Mouse (Mus musculus) kidney, embryonic 15.5 days (tissue): ENCODE data around the gene R3hdm2. TPM values are rescaled to one million over a fixed set of nuclear protein-coding genes. Genes with fewer than 3 reads are reported as not detected.

Experiments used
- ATAC-seq: fragments of 200-750 bp; cut with Nextera tagmentation; replicated peaks from 2 replicates; pipeline ENCODE4 v1.8.0; 2017; ENCODE audit warnings: moderate TSS enrichment; ENCODE audit not compliant: low FRiP score
- H3K27ac ChIP-seq: fragments of 300-500 bp; sonication (generic); 2 replicates; pipeline ENCODE4 v1.5.1; 2015; ENCODE audit warnings: mild to moderate bottlenecking, inconsistent platforms
- H3K27me3 ChIP-seq: fragments of 300-500 bp; sonication (generic); 2 replicates; pipeline ENCODE4 v1.6.1; 2015; ENCODE audit warnings: inconsistent platforms
- H3K36me3 ChIP-seq: fragments of 300-500 bp; sonication (generic); 2 replicates; pipeline ENCODE4 v1.6.1; 2015; ENCODE audit warnings: inconsistent platforms
- H3K4me1 ChIP-seq: fragments of 300-500 bp; sonication (generic); 2 replicates; pipeline ENCODE4 v1.6.1; 2015; ENCODE audit warnings: inconsistent platforms
- H3K4me2 ChIP-seq: fragments of 300-500 bp; sonication (generic); 2 replicates; pipeline ENCODE4 v1.6.1; 2015; ENCODE audit warnings: moderate library complexity, mild to moderate bottlenecking, inconsistent platforms
- H3K4me3 ChIP-seq: fragments of 300-500 bp; sonication (generic); replicated peaks from 2 replicates; pipeline ENCODE4 v1.5.1; 2015; ENCODE audit warnings: mild to moderate bottlenecking, inconsistent platforms
- H3K9ac ChIP-seq: fragments of 300-500 bp; sonication (generic); 2 replicates; pipeline ENCODE4 v1.6.1; 2015; ENCODE audit warnings: mild to moderate bottlenecking, inconsistent platforms
- H3K9me3 ChIP-seq: fragments of 300-500 bp; sonication (generic); replicated peaks from 2 replicates; pipeline ENCODE4 v1.6.1; 2016; ENCODE audit warnings: inconsistent platforms
- WGBS: fragments of 180-500 bp; shearing (Covaris S2); methylation state at CpG from one replicate; pipeline ENCODE4 v1.1.7; 2015; ENCODE audit warnings: mixed read lengths; 5-methylcytosine and 5-hydroxymethylcytosine counted together
- polyA plus RNA-seq: library from polyadenylated mRNA; unstranded; fragments of >200 nt; fragmentation: Nextera tagmentation; extraction: Ambion mirVana; gene quantifications from 2 replicates; pipeline ENCODE4 v1.2.1, GENCODE M21; 2015

The R3hdm2 gene
- polyA plus RNA-seq, 1 experiment from 2014 or later = 34.7 TPM

DNA sequence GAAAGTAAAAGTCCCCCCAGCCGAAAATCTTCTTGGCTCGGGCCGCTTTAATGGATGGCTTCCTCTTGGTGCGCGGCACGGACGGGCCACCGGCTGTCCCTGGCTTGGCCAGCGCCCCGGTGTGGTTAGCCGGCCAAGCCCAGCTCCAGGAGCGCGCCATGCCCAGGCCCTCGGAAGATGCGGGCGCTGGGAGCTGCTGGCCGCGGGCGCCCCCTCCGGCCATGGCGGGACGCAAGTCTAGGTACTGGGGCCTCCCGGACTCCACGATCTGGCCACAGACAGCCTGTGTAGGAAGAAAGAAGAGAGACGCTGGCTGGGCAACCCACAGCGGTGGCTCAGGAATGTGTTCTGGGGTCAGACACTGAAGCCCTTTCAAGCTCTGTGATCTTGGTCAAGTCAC, 146.6 kb downstream of the R3hdm2 start:
- H3K9me3 ChIP-seq = no peaks in the 10 kb centered on the region
- H3K4me3 ChIP-seq = peak overlapping the region; percentile 32
- H3K36me3 ChIP-seq = no peaks in the 10 kb centered on the region
- WGBS = under 1% methylated on average over 26 of the region's 26 CpGs
- peak; percentile 22; the same call in 1 of the 2 replicates for ATAC-seq
- H3K27ac ChIP-seq = no peak overlapping the region
- peak overlapping the region; percentile 56 for H3K4me2 ChIP-seq
- H3K9ac ChIP-seq = no peak overlapping the region
- peaks cover 90% of the 10 kb centered on the region for H3K27me3 ChIP-seq
- peaks cover 64% of the 10 kb centered on the region for H3K4me1 ChIP-seq

DNA sequence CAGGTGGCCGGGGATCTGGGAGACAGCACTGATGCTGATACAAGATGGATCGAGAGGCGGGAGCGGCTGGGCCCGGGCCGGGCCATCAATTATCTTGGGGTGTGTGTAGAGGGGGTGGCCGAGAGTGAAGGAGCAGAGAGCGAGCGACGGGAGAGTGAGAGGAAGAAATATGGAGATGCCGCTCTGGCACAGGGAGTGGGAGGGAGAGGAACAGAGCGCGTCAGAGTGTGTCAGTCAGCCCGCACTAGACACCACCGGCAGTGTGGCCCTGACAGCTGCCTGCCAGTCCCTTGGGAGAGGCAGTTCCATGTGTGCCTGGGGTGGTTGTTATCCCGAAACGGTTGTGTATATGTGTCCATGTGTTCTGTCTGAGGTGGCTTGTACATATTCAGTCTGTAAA, 147.4 kb downstream of the R3hdm2 start:
- Histone ChIP-seq H3K4me1 (peaks cover 60% of the 10 kb centered on the region), H3K9me3 (no peaks in the 10 kb centered on the region), H3K36me3 (no peaks in the 10 kb centered on the region), H3K4me3 (no peak overlapping the region), H3K9ac (no peak overlapping the region), H3K27ac (no peak overlapping the region), H3K27me3 (peaks cover 98% of the 10 kb centered on the region), H3K4me2 (no peak overlapping the region)
- ATAC-seq = 0 out of 2 replicates have a peak, but pooled peaks have one; percentile 9
- 2% methylated on average over 17 of the region's 17 CpGs for WGBS

DNA sequence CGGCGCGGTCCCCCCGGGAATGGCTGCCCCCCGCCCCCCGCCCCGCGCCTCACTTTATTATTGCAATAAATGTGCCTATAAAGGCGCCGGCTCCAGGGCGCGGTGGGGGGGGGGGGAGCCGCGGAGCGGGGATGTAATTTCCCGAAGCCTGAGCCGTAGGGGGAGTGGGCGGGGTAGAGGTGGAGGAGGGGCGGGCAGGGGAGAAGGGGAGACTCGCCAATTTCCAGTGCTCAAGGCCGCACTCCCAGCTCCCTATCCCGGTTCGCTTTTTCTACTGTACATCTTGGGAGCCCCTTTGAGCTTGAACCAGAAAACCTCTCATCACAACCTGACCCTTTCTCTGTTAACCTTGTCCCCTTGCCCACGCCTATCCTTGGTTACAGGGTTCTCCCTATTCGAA, 150.8 kb downstream of the R3hdm2 start:
- no peak overlapping the region for H3K9ac ChIP-seq
- H3K4me3 ChIP-seq = 0 out of 2 replicates have a peak overlapping the region, but pooled peaks have one; percentile 15
- no peaks in the 10 kb centered on the region for H3K36me3 ChIP-seq
- no peak for ATAC-seq
- 1% methylated on average over 22 of the region's 25 CpGs for WGBS
- peak overlapping the region; percentile 43 for H3K4me2 ChIP-seq
- H3K9me3 ChIP-seq = no peaks in the 10 kb centered on the region
- peaks cover 68% of the 10 kb centered on the region for H3K4me1 ChIP-seq
- no peak overlapping the region for H3K27ac ChIP-seq
- H3K27me3 ChIP-seq = peaks cover 100% of the 10 kb centered on the region

DNA sequence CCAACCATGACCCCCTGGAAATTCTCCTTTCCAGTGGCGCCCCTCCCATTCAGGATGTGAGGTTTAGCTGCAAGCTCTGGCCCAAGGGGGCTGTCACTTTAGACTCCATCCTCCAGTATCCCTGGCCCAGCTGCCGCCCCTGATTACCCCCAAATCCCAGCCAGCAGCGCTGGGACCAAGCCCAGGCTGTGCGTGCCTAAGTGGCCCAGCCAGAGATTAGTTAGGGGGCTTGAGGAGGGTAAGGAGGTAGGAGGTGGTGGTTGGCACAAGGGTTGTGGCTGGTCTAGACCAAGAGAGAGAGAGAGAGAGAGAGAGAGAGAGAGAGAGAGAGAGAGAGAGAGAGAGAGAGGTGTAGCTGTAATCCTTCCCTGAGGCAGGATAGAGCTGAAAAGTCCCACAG, 151.4 kb downstream of the R3hdm2 start:
- peaks cover 100% of the 10 kb centered on the region for H3K27me3 ChIP-seq
- no peak overlapping the region for H3K4me2 ChIP-seq
- no peaks in the 10 kb centered on the region for H3K36me3 ChIP-seq
- peaks cover 62% of the 10 kb centered on the region for H3K4me1 ChIP-seq
- H3K27ac ChIP-seq = no peak overlapping the region
- 5% methylated on average over 4 of the region's 4 CpGs for WGBS
- no peak for ATAC-seq
- no peak overlapping the region for H3K4me3 ChIP-seq
- no peaks in the 10 kb centered on the region for H3K9me3 ChIP-seq
- no peak overlapping the region for H3K9ac ChIP-seq

DNA sequence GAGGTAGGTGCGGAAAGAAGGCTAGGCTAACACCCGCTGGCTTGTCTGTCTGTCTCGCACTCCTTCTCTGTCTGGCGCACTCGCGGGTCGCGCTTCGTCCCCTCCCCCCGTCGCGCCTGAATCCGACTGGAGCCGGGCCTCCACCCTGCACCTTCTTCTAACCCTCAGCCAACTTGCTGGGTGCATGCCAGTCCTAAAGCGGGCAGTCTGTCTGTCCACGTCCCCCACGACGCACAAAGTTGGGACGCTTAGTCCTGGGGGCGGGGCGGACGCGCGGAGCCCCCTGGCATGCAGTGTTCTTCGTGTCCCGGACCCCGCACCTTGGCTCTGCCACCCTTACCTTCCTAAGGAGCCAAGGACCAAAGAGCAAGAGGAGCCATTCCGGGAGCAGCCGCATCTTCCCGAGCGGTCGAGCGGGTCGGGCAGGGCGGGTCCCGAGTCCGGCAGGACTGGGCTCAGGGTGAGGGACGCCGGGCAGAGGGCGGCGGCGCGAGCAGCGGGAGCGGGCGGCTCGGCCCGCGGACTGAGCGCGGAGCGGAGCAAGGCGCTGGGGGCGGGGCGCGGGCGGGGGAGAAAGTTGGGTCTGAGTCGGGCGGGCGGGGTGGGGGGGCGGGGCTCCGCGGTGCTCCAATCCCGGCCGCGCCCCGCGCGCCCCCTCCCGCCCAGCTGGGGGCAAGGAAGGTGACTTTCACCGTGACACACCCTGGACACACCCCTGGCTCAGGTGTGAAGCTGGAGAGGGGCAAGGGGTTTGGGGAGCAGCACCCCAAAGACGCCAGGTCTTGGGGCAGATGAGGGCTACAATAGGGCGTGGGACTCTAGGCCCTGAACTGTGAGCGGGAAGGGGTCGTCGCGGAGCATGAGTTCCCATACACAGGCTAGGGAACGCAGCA, 154.2 kb downstream of the R3hdm2 start, which contains the start of gene Nxph4:
TSS of gene Nxph4 (minus strand) at position 524 of the 893 bp plus-strand sequence.
- H3K27me3 ChIP-seq = peaks cover 80% of the 10 kb centered on the region
- peak within 1 kb of the TSS; percentile 29; the same call in 1 of the 2 replicates for H3K9ac ChIP-seq
- under 1% methylated on average over 57 of the region's 78 CpGs for WGBS

DNA sequence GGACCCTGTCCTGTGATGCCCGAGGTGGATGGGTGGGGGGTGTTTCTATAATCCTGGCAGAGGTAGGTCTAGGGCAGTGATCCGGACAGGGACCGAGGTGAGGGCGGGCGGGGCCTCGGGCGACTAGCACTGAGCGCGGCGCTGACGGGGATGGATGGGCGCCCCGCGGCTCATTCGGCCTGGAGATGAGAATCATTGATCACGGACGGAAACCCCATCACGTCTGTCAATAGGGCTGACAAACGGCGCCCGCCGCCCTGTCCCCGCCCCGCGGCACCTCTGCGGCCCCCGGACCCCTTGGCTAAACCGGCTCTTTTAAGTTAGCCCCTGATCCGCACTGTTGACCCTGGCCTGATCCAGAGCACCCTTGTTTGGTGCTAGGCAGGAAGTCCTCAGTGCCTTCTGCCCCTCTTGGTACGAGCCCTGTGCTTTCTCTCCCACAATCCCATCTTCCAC, 154.8 kb downstream of the R3hdm2 start:
- Histone ChIP-seq H3K4me1 (peaks cover 37% of the 10 kb centered on the region), H3K36me3 (peaks cover 15% of the 10 kb centered on the region), H3K4me3 (peak overlapping the region; percentile 47), H3K27ac (no peak overlapping the region), H3K9ac (peak overlapping the region; percentile 29; the same call in 1 of the 2 replicates), H3K4me2 (peak overlapping the region; percentile 87), H3K27me3 (peaks cover 73% of the 10 kb centered on the region), H3K9me3 (no peaks in the 10 kb centered on the region)
- no peak; the same call in 1 of the 2 replicates for ATAC-seq
- WGBS = 1% methylated on average over 30 of the region's 30 CpGs

More for the DNA sequence above, 154.2 kb downstream of the R3hdm2 start, which contains the start of gene Nxph4:
- Histone ChIP-seq H3K4me1 (peaks cover 39% of the 10 kb centered on the region), H3K4me2 (peak within 1 kb of the TSS; percentile 87), H3K36me3 (peaks cover 11% of the 10 kb centered on the region), H3K4me3 (peak within 1 kb of the TSS; percentile 47), H3K27ac (no peak within 1 kb of the TSS), H3K9me3 (no peaks in the 10 kb centered on the region)
- ATAC-seq = peak; percentile 33

DNA sequence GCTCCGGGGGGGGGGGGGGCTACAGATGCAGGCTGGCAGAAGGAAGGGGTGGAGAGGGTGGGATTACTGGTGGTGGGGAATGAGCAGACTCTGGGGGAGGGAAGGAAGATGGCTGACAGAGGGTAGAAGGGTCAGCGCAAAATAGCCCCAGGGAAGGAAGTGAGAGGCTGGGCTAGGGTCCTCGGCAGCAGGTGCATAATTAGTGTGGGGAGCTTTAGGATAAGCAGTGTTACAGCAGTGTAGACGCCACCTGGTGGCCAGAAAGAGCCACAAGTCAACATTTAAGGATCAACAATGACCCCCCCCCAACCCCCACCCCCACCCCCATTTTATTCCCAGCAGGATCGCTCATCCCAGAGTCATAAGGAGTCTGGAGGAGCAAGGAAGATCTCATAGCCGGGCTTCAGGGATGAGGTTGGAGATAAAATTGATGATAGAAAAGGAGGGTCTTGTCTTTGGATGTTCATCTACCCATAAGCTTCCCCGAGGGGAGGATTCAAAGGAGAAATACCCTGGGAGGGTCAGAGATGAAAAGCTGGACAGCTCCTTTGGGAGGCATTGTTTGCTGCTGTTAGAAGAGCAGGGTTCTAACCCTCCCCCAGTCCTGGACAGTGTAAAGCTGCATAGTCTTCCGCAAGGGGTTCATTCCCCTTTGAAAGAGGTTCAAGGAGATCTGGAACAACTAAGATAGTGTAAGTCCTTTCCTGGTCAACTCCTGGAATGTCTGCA, 156.6 kb downstream of the R3hdm2 start:
- no peak overlapping the region for H3K9ac ChIP-seq
- no peak overlapping the region for H3K4me3 ChIP-seq
- 10% methylated on average over 8 of the region's 8 CpGs for WGBS
- H3K4me2 ChIP-seq = no peak overlapping the region
- H3K27ac ChIP-seq = no peak overlapping the region
- ATAC-seq = no peak
- peaks cover 27% of the 10 kb centered on the region for H3K4me1 ChIP-seq
- no peaks in the 10 kb centered on the region for H3K9me3 ChIP-seq
- peaks cover 63% of the 10 kb centered on the region for H3K27me3 ChIP-seq
- H3K36me3 ChIP-seq = peaks cover 30% of the 10 kb centered on the region

DNA sequence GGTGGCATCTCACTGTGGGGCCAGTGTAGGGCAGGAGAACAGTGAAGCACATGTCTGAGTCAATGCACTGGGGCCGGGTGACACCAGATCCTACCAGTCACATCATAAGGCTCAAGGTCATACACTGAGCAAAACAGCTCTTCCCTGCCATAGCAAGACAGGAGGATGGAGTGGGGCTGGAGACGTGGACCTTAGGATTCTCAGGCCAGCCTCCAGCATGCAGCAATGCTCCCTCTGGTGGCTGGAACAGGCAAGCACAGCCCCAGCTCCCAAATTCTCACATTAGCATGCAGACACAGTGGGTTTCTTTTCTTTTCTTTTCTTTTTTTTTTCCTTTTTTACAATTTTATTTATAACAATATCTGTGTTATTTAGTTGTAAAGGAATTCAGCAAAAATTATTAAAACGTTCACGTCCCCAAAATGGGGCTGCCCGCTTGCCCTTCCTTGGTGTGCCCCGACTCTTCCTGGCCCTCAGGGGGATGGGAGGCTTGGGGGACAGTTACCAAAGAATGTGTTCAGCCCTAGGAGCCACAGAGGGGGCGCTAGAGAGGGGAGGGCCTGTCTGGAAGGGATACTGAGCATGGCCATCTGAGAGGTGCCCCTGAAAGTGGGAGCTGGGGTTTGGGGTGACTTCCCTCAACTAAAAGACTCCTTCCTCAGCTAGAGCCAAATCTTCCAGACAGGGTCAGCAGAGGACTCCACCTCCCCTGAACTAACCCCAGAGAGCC, 157.9 kb downstream of the R3hdm2 start:
- Histone ChIP-seq H3K9me3 (no peaks in the 10 kb centered on the region), H3K4me2 (no peak overlapping the region), H3K9ac (no peak overlapping the region), H3K27me3 (peaks cover 51% of the 10 kb centered on the region), H3K4me3 (no peak overlapping the region), H3K27ac (no peak overlapping the region), H3K4me1 (peaks cover 30% of the 10 kb centered on the region), H3K36me3 (peaks cover 43% of the 10 kb centered on the region)
- ATAC-seq = peak; percentile 19; the same call in 1 of the 2 replicates
- WGBS = 29% methylated on average over 7 of the region's 7 CpGs

DNA sequence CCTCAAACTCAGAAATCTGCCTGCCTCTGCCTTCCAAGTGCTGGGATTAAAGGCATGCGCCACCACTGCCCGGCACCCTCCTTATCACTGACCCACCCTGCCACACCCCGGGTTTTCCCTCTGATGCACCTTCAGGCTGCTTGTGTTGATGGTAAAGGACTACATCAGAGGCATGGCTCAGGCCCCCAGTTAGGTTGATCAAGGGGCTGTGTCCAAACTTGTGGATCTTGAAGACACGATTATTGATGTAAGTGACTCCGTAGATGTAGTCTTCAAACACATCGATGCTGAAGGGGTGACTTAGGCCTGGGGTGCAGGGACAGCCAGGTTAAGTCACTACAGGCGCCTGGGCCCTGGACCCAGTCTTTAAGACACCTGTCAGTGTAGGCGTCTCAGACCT, 161.4 kb downstream of the R3hdm2 start:
- 0 out of 2 replicates have a peak, but pooled peaks cover 6% of the 10 kb centered on the region for H3K4me1 ChIP-seq
- H3K4me3 ChIP-seq = no peak overlapping the region
- WGBS = 92% methylated on average over 8 of the region's 8 CpGs
- peaks cover 16% of the 10 kb centered on the region for H3K27me3 ChIP-seq
- ATAC-seq = no peak
- H3K27ac ChIP-seq = no peak overlapping the region
- no peak overlapping the region for H3K9ac ChIP-seq
- H3K4me2 ChIP-seq = no peak overlapping the region
- H3K36me3 ChIP-seq = peaks cover 75% of the 10 kb centered on the region
- H3K9me3 ChIP-seq = no peaks in the 10 kb centered on the region

DNA sequence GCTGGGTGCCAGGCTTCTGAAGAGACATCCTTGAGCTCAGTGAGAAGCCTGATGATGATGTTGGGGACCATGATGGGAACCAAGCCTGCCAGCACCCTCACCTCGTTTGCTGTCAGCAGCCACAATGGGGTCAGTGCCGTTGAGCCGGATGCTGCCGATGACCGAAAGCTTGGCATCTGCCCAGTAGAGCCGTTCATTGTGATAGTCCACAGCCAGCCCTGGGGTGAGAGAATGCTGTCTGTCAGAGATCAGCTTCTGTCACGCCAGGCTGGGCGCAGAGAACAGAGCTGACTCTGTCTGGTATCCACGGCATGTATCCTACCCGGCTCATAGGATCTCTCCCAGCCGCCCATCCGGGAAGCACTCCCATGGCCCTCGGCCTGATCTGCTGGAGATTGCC, 162.0 kb downstream of the R3hdm2 start:
- Histone ChIP-seq H3K36me3 (peaks cover 81% of the 10 kb centered on the region), H3K27me3 (peaks cover 10% of the 10 kb centered on the region), H3K4me2 (no peak overlapping the region), H3K27ac (no peak overlapping the region), H3K9ac (no peak overlapping the region), H3K4me1 (0 out of 2 replicates have a peak, but pooled peaks cover 6% of the 10 kb centered on the region), H3K9me3 (no peaks in the 10 kb centered on the region), H3K4me3 (no peak overlapping the region)
- ATAC-seq = no peak
- 64% methylated on average over 13 of the region's 13 CpGs for WGBS

DNA sequence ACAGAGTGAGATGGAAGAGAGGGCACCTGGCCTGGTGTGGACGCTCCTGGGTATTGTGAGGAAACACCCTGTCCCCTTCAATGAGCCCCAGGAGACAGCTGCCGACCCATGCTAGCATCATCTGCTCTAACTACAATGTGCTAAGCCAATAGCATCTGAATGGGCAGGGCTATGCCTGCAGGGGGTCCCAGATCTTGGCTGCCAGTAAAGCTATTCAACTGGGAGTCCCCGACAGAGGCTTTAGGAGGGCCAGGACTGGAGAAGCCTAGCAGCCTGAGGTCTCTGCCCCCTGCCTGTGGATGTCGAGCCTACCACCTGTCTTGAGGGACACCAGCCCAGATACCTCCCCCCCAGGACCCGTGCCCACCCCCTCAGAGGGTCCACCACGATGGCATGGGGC, 162.6 kb downstream of the R3hdm2 start:
- 54% methylated on average over 6 of the region's 6 CpGs for WGBS
- ATAC-seq = no peak

More for the DNA sequence above, 162.6 kb downstream of the R3hdm2 start:
- peaks cover 87% of the 10 kb centered on the region for H3K36me3 ChIP-seq
- no peak overlapping the region for H3K9ac ChIP-seq
- H3K4me1 ChIP-seq = 0 out of 2 replicates have a peak, but pooled peaks cover 6% of the 10 kb centered on the region
- H3K27ac ChIP-seq = no peak overlapping the region
- no peak overlapping the region for H3K4me2 ChIP-seq
- no peak overlapping the region for H3K4me3 ChIP-seq
- no peaks in the 10 kb centered on the region for H3K9me3 ChIP-seq
- H3K27me3 ChIP-seq = 0 out of 2 replicates have a peak, but pooled peaks cover 8% of the 10 kb centered on the region
